Mouse (Mus musculus) liver, embryonic 11.5 days (tissue): ENCODE measurements around the gene Lyg2. TPM values are rescaled to one million over a fixed set of nuclear protein-coding genes. Genes with fewer than 3 reads are reported as not detected.

Experiments
- ATAC-seq: fragments of 200-750 bp; cut with Nextera tagmentation; replicated peaks from 2 replicates; pipeline ENCODE4 v1.8.0; 2017; ENCODE audit warnings: moderate number of reproducible peaks, mild to moderate bottlenecking, moderate TSS enrichment, moderate library complexity; ENCODE audit not compliant: low FRiP score
- DNase-seq: peaks from one replicate; pipeline ENCODE4 v3.0.0-alpha.2; 2017; ENCODE audit warnings: low spot score
- H3K27ac ChIP-seq: fragments of 300-500 bp; sonication (generic); 2 replicates; pipeline ENCODE4 v1.5.1; 2014; ENCODE audit warnings: mild to moderate bottlenecking, low read depth, low read length, control low read depth
- H3K27me3 ChIP-seq: fragments of 300-500 bp; sonication (generic); replicated peaks from 2 replicates; pipeline ENCODE4 v1.6.1; 2014; ENCODE audit warnings: low read length, mixed read lengths; ENCODE audit not compliant: control insufficient read depth, insufficient read depth
- H3K36me3 ChIP-seq: fragments of 300-500 bp; sonication (generic); 2 replicates; pipeline ENCODE4 v1.6.1; 2014; ENCODE audit warnings: mild to moderate bottlenecking, low read length, moderate library complexity, mixed read lengths; ENCODE audit not compliant: control insufficient read depth, insufficient read depth
- H3K4me1 ChIP-seq: fragments of 300-500 bp; sonication (generic); replicated peaks from 2 replicates; pipeline ENCODE4 v1.6.1; 2014; ENCODE audit warnings: low read length, mixed read lengths; ENCODE audit not compliant: control insufficient read depth, insufficient read depth
- H3K4me2 ChIP-seq: fragments of 300-500 bp; sonication (generic); 2 replicates; pipeline ENCODE4 v1.6.1; 2014; ENCODE audit warnings: mild to moderate bottlenecking, control low read depth, moderate library complexity
- H3K4me3 ChIP-seq: fragments of 300-500 bp; sonication (generic); 2 replicates; pipeline ENCODE4 v1.5.1; 2014; ENCODE audit warnings: low read depth, low read length, control low read depth
- H3K9ac ChIP-seq: fragments of 300-500 bp; sonication (generic); 2 replicates; pipeline ENCODE4 v1.6.1; 2014; ENCODE audit warnings: low read depth, low read length, control low read depth
- H3K9me3 ChIP-seq: fragments of 300-500 bp; sonication (generic); 2 replicates; pipeline ENCODE4 v1.6.1; 2016; ENCODE audit warnings: low read length, inconsistent platforms, mixed read lengths; ENCODE audit not compliant: control insufficient read depth
- WGBS: fragments of 180-500 bp; shearing (Covaris S2); extraction: QIAGEN DNeasy Blood & Tissue Kit; methylation state at CpG from one replicate; pipeline ENCODE4 v1.1.7; 2014; 5-methylcytosine and 5-hydroxymethylcytosine counted together
- polyA plus RNA-seq: library from polyadenylated mRNA; unstranded; fragments of >200 nt; fragmentation: Nextera tagmentation; extraction: Ambion mirVana; gene quantifications from 2 replicates; pipeline ENCODE4 v1.2.1, GENCODE M21; 2014

Lyg2 gene
- polyA plus RNA-seq, 1 experiment from 2014 or later = not detected

DNA sequence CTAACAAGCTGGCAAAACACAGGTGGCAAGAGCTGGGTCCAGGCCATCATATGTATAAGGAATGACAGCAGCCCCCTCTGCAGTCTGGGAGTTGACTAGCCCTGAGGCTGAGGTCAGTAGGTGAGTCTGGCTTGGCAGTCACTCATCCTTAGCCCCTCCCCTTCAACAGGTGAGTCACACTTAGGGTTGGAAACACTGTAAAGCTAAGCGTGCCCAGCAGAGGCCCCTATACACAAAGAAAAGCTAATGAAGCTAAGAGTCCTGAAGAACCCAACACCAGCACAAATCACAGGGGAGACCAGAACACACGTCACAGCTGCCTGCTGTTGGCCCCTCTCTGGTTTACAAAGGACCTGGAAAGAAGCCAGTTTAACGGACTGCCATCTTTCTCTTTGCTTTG lies 15.5 kb upstream of the Lyg2 start:
- Histone ChIP-seq H3K9me3 (no peaks in the 10 kb centered on the region), H3K4me2 (no peak overlapping the region), H3K27me3 (no peaks in the 10 kb centered on the region), H3K27ac (no peak overlapping the region), H3K4me1 (no peaks in the 10 kb centered on the region), H3K36me3 (no peaks in the 10 kb centered on the region), H3K4me3 (no peak overlapping the region), H3K9ac (no peak overlapping the region)
- DNase-seq (no peak), ATAC-seq (no peak)
- 36% methylated on average over 3 of the region's 3 CpGs for WGBS

- H3K9ac ChIP-seq = no peak overlapping the region
- no peak overlapping the region for H3K4me3 ChIP-seq
- 58% methylated on average over 8 of the region's 8 CpGs for WGBS
- H3K4me1 ChIP-seq = no peaks in the 10 kb centered on the region
- no peaks in the 10 kb centered on the region for H3K27me3 ChIP-seq
- H3K27ac ChIP-seq = no peak overlapping the region
- DNase-seq (no peak), ATAC-seq (no peak)
- H3K4me2 ChIP-seq = no peak overlapping the region
- H3K9me3 ChIP-seq = no peaks in the 10 kb centered on the region
- H3K36me3 ChIP-seq = no peaks in the 10 kb centered on the region
Measured at GRCm38 (mm10) chr1:37925971-37926370, 9.7 kb upstream of the Lyg2 start.

DNA sequence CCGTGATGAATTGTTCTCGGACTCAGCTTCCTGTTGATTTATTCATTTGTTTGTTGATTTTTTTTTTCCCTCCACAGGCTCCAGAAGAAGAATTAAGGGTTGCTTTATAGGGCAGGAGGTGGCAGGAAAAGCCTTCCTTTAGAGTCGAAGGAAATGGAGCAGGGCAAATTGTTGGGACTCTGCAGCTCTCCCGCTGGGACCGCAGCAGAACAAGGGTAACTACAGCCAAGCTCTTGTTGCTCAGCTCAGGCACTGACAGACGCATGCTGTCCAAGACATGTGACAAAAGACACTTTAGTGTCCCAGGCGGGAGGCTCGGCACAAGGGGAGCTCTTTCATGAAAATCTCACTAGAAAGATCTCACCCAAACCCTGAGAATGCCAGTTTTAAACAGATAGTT lies 6.2 kb upstream of the Lyg2 start:
- Histone ChIP-seq H3K4me3 (no peak overlapping the region), H3K4me2 (no peak overlapping the region), H3K27me3 (no peaks in the 10 kb centered on the region), H3K36me3 (no peaks in the 10 kb centered on the region), H3K4me1 (no peaks in the 10 kb centered on the region), H3K9ac (no peak overlapping the region), H3K9me3 (no peaks in the 10 kb centered on the region), H3K27ac (no peak overlapping the region)
- no peak for ATAC-seq
- no peak for DNase-seq
- 69% methylated on average over 8 of the region's 8 CpGs for WGBS

DNA sequence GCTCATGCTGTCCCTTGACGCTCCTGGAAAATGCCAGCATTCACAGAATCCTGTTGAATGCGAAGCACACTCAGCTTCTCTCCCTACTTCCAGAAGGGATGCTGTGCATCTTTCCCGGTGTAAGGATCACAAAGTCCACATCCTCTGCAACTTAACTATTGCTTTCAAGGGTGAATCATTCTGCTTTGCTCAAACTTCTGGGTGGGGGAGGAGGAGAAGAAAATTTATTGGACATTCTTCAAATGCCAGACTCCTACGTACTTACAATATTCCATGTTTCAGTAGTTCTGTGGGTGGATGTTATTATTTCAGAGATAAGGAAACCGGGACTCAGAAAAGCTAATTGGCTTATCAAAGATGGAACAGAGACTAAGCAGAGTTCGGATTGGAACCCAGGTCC lies 1.8 kb upstream of the Lyg2 start:
- H3K9me3 ChIP-seq = no peaks in the 10 kb centered on the region

DNA sequence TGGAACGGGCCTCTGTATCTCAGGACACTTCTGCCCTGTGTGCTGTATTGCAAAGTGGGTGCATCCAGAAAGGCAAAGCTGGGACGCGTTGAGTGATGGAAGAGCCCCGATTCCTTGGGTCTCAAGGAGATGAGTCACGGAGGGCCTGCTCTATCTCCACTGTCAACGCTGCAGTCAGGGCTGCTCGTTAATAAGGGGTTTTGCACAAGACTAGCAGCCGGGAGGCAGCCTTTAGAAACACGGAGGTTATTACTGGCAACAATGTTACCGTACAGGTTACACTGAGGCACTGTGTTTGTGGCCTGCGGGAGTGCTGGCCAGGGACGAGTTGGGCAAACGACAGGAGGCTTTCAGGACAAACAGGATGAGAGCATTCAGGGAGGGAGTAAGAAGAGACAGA lies 1.4 kb upstream of the Lyg2 start:
- no peaks in the 10 kb centered on the region for H3K27me3 ChIP-seq
- ATAC-seq (no peak), DNase-seq (no peak)
- no peak overlapping the region for H3K27ac ChIP-seq
- no peaks in the 10 kb centered on the region for H3K4me1 ChIP-seq
- no peak overlapping the region for H3K4me2 ChIP-seq
- H3K36me3 ChIP-seq = no peaks in the 10 kb centered on the region
- H3K4me3 ChIP-seq = no peak overlapping the region
- WGBS = 56% methylated on average over 13 of the region's 13 CpGs
- no peaks in the 10 kb centered on the region for H3K9me3 ChIP-seq
- no peak overlapping the region for H3K9ac ChIP-seq

More for the DNA sequence above, 1.8 kb upstream of the Lyg2 start:
- 58% methylated on average over 6 of the region's 6 CpGs for WGBS
- no peaks in the 10 kb centered on the region for H3K36me3 ChIP-seq
- no peaks in the 10 kb centered on the region for H3K4me1 ChIP-seq
- DNase-seq (no peak), ATAC-seq (no peak)
- no peak overlapping the region for H3K9ac ChIP-seq
- no peak overlapping the region for H3K4me2 ChIP-seq
- H3K27ac ChIP-seq = no peak overlapping the region
- H3K4me3 ChIP-seq = no peak overlapping the region
- H3K27me3 ChIP-seq = no peaks in the 10 kb centered on the region

- no peak for ATAC-seq
- Histone ChIP-seq H3K4me3 (no peak overlapping the region), H3K9me3 (no peaks in the 10 kb centered on the region), H3K4me2 (no peak overlapping the region), H3K9ac (no peak overlapping the region), H3K27ac (no peak overlapping the region), H3K27me3 (no peaks in the 10 kb centered on the region; the same call in 1 of the 2 replicates), H3K36me3 (no peaks in the 10 kb centered on the region), H3K4me1 (no peaks in the 10 kb centered on the region)
- WGBS = 76% methylated on average over 2 of the region's 2 CpGs
- DNase-seq = no peak
Measured at GRCm38 (mm10) chr1:37912751-37913150, 3.5 kb downstream of the Lyg2 start.

- H3K9ac ChIP-seq = no peak overlapping the region
- H3K27ac ChIP-seq = no peak overlapping the region
- no peak for ATAC-seq
- no peak for DNase-seq
- H3K36me3 ChIP-seq = peaks cover 11% of the 10 kb centered on the region
- no peak overlapping the region for H3K4me2 ChIP-seq
- no peaks in the 10 kb centered on the region for H3K4me1 ChIP-seq
- H3K27me3 ChIP-seq = no peaks in the 10 kb centered on the region
- H3K9me3 ChIP-seq = no peaks in the 10 kb centered on the region
- no peak overlapping the region for H3K4me3 ChIP-seq
- 34% methylated on average over 6 of the region's 6 CpGs for WGBS
Measured at GRCm38 (mm10) chr1:37903178-37903577, 13.1 kb downstream of the Lyg2 start.

DNA sequence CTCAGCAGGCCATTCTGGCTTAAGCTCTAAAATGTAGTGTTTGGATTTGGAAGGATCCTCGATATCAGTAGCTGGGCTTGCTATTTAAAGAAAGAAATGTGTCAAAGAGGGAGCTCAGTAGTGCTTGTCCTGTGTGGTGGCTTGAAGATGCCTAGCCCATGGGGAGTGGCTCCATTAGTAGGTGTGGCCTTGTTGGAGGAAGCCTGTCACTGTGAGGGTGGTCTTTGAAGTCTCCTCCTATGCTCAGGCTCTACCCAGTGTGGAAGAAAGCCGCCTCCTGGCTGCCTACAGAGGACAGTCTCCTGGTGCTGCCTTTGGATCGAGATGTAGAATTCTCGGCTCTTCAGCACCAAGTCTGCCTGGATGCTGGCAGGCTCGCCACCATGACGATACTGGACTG lies 16.0 kb downstream of the Lyg2 start:
- H3K27ac ChIP-seq = no peak overlapping the region
- H3K4me1 ChIP-seq = no peaks in the 10 kb centered on the region
- H3K36me3 ChIP-seq = peaks cover 25% of the 10 kb centered on the region
- no peak overlapping the region for H3K4me3 ChIP-seq
- no peak overlapping the region for H3K9ac ChIP-seq
- no peaks in the 10 kb centered on the region for H3K27me3 ChIP-seq
- ATAC-seq (0 out of 2 replicates have a peak, but pooled peaks have one; percentile 41), DNase-seq (no peak)
- no peaks in the 10 kb centered on the region for H3K9me3 ChIP-seq
- 58% methylated on average over 6 of the region's 6 CpGs for WGBS
- no peak overlapping the region for H3K4me2 ChIP-seq

DNA sequence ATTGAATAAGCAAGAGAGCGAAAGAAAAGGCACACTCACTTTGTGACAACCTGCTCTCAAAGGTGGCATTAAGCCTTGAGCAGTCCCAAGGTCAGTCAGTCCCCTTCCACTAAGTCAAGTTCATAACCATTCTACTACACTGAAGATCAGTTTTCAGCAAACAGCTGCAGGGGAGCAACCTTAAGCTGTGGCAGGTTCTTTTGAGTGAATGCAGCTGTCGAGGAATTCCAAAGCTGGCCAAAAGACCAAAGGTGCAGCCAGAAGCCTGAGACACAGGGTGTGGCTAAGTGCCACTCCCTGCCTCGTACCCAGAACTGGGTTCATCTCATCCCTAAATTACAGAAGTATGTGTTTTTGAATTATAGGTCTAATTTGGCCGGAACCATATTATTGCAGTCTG lies 16.5 kb downstream of the Lyg2 start:
- no peak overlapping the region for H3K27ac ChIP-seq
- WGBS = 83% methylated on average over 4 of the region's 4 CpGs
- no peaks in the 10 kb centered on the region for H3K9me3 ChIP-seq
- no peak overlapping the region for H3K9ac ChIP-seq
- DNase-seq (no peak), ATAC-seq (no peak)
- peaks cover 27% of the 10 kb centered on the region for H3K36me3 ChIP-seq
- no peaks in the 10 kb centered on the region for H3K27me3 ChIP-seq
- no peak overlapping the region for H3K4me2 ChIP-seq
- H3K4me3 ChIP-seq = no peak overlapping the region
- H3K4me1 ChIP-seq = no peaks in the 10 kb centered on the region
